Mouse (Mus musculus) kidney, postnatal 10 days (tissue): ENCODE results near the gene Anp32a.

ENCODE experiments used
- DNase-seq: peaks from one replicate; pipeline ENCODE4 v3.0.0; 2021; ENCODE audit warnings: mixed read lengths

The Anp32a gene

DNA sequence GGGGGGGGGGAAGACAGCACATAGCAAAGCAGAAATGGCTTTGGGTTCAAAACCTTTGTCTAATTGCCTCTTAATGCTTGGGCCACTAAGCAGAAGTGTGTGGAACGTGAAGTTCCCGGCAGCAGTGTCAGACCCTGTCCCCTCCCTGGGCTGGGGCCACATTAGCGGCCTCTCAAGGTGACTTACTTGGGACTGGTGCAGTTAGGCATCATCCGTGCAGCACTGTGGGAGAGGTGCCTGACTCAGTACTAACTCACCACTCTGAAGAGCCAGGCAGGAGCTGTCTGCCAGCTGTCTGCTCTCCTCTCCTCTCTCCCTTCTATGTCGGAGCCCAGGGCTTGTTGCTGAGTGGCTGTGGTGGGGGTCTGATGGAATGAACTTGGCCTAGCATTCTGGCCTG, 6.1 kb downstream of the Anp32a start:
- no peak for DNase-seq

DNA sequence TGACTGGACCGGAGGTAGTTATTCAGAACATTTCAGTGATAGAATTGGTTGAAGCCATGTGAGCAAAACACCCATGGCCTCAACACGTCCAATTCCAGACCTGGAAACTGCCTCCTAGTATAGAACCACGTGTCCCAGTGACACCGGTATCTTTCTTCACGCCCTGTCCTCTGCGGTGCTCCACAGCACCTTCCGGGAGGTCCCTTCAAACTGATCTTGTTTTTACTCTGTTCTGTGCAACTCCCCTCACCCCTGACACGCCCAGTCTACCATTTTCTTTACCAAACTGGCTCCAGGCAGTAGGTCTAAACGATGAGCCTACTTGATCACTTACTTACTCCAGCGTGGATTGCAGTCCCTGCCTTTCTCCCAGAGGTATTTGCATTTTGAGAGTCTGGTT, 7.0 kb downstream of the Anp32a start:
- no peak for DNase-seq

DNA sequence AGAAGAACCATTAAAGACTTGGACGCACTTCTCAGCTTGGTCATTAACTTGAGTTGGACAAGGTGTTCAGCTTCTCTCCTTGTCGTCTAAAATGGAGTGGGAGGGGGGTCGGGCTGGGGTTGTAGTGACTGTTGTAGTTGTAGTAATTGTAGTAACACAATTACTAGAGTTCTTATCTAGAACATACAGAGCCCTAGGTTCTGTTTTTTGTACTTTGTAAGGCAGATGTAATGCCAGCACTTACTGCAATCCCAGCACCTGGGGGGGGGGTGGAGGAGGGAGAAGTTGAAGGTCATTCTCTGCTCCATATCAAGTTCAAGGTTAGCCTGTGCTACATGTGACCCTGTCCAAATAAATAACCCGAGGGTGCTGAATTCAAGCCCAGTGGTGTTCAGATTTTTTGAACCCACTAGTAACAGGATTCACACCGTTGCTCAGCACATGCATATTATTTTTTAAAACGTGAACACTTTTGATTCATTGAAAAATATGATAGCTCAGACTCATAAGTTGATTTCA, 7.4 kb downstream of the Anp32a start:
- no peak for DNase-seq

DNA sequence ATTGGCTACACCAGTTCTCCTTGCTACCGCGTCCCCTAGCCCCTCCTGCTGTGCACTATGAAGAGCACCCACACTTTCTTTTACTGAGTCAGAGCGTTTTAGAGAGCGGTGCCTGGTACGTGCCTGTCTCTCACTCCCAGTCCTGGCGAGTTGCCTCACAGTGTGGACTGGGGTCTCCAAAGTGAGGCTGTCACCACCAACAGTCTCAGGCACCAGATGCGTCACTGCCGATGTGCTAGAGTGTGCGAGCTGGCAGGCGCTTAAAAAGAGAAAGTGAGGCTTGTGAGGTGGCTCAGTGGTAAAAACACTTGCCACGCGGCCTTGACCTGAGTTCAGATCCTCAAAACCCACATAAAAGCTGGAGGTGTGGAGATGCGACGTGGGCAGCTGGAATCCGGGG, 8.2 kb downstream of the Anp32a start:
- no peak for DNase-seq

DNA sequence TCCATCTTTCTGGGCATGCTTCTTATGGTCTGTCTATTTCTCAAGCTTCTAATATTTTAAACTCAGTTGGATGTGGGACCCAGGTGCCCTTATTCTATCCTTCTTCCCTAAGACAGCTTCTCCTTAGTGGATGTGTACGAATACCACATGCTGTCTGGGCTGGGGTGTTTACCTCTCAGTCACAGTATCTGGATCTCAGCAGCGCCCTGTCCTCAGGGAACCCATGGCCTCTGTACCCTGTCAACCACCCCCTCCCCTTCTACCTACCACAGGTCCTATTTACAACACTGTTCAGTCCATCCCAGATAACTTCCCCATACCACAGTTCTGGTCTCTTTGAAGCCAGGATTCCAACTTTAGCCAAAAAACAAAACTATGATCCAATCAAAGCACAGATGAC, 9.6 kb downstream of the Anp32a start:
- DNase-seq, result no peak

DNA sequence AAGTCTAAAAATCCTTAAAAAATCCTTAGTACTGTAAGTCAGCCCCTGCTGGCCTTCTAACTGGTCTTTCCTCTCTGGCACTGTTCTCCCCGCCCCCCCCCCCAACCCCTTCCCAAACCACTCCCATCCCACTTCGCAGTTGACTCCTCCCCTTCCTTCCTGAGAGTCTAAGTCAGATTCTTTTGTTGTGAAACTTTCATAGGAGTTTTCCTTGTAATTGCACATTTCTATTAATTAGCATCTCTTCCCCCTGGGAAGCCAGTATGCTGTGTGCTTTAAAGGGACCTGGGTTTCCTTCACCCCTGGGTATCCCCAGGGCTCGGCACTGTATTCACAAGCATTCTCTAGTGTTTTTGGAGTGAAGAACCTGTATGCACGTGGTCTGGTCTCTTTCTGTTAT, 10.1 kb downstream of the Anp32a start:
- DNase-seq, result no peak

DNA sequence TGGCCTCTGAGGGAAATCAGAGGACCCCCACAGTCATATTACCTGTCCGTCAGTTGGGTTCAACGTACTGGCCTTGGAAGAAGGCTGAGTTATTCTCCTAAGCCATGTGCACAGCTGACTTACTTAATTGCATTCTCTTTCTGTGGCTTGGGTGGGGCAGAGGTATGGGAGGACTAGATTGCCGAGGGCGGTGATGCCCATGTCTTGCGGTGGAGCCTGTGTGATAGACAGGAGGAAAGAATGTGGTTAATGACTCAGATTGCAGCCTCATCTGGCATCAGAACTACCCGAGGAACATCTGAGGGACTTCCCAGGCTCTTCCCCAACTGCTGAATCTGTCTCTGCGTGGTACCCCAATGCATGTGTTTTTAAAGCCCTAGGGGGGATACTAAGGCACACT, 12.7 kb downstream of the Anp32a start:
- no peak for DNase-seq

DNA sequence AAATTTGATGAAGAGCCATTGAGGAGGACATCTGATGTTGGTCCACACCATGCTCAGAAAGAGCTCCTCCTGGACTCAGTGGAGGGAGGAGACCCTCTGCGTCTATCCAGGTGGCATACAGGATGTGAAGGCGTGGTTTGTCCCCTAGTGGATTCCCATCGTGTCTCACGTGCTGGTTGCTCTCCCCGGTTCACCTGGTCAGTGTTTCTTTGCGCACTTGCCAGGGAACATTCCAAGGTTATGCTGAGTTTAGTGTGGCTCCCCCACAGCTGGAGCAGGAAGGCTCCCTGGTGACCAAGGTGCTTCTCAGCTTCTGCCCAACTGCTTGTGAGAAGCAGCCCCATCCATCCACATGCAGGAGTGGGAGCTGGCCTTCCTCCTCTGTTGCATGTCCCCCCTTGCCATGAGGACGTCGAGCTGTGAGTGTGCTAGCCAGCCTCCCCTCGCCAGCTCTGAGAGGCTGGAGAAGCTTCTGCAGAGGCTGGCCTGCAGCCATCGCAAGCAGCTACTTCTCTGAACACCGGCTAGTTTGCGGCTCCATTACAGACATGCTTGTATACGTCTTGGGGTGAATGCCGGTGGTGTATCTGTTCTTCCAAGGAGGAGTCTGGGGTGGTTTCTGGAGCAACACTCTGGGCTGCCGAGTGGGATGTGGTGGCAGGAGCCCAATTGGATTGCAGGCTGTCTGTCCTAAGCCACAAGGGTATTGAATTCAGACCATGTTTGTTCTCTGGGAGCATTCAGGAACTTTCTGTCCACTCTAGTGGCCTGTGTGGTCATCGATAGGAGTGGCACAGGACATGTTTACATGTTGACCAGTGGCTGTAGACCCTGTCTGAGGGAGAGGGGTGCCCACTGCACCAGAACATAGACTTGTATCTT, 14.0 kb downstream of the Anp32a start:
- no peak for DNase-seq

DNA sequence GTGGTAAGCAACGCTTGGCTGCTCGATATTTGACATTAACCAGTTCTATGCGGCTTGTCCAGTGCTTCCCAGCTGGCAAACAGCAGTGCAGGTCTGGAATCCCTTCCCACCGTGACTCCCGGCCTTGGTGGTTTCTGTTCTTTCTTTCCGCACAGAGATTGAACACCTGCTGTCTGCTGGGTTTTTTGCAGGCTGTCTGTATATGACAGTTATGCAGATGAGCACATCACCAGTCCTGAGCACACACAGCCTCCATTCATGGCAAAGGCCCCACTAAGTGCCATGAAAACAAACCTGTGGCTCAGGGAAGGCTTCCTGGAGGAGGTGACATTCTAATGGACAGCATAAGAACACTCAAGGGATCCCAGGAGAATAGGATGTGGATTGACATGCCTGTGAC, 14.7 kb downstream of the Anp32a start:
- no peak for DNase-seq

DNA sequence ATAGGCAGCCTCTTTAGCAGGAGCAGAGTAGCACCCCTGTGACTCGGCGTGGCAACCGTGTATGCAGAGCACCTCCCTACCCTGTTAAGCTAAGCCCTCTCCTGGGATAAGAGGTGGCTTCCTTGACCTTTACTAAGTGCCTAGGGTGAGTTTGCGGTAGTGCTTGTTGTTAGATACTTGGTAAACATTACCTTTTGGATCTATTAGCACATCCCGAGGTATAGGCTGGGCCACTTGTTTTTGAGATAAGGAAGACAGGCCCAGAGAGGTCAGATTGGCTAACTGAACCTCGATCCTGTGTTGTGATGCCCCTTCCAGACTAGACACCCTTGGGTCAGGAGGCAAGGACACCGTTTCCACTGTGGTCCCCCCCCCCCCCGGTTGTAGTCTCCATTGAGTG, 16.5 kb downstream of the Anp32a start:
- DNase-seq, result no peak

DNA sequence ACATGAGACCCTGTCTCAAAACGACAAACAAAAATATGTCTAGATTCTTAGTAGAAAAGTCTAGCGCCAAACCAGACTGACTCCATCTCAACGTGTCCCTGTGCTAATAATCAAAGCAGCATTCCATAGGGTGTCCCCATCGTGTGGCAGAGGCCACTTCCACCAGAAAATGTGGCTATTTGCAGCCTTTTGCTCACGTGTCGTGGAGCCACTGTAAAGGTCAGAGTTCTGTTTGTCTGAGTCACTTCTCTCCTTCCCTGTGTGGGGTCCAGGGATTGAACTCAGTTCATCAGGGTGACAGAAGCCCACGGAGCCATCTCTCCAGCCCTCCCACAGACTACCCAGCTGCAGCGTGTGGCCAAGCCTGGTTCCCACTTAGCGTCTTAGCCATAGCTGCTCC, 17.8 kb downstream of the Anp32a start:
- no peak for DNase-seq

DNA sequence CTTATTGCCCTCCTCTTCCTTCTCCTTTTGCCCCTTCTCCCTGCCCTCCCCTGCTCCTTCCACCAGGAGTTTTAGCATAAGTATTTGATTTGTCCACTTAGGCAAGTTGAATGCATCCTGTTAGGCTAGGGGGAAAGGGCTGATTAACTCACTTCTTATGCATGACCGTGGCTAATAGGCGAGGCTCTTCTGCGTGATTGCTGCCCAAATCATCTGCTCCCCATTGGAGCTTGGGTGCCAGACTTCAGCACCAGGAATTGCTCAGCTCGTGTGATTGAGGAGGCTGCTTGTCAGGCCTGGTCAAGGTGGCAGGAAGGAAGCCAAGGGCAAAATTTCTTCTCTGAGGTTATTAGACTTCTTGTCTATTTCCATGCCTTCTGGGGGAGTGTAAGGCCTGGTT, 19.8 kb downstream of the Anp32a start:
- no peak for DNase-seq

DNA sequence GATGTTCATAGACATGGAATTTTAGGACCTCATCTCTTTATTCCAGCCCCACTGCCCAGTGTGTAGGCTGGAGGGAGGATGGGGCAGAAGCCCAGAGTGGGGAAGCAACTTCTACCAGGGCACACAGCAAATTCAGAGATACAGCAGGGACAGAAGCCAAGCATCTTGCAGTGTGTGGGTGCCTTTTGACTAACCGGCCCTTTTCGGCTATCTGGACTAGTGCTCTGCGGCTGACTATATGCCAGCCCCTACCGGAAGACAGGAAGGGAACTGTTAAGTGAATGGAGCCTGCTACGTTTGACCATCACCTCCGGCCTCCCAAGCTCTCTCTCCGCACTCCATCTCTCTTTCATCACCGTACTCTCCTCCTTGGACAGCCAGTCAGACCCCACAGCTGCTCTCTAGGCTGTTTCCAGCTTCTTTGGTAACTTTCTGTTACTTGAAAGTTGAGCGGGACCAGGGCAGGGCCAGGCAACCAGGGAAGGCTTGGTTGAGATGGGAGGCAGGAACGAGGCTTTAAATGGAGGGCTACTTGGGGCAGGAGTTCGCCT, 21.8 kb downstream of the Anp32a start:
- no peak for DNase-seq

DNA sequence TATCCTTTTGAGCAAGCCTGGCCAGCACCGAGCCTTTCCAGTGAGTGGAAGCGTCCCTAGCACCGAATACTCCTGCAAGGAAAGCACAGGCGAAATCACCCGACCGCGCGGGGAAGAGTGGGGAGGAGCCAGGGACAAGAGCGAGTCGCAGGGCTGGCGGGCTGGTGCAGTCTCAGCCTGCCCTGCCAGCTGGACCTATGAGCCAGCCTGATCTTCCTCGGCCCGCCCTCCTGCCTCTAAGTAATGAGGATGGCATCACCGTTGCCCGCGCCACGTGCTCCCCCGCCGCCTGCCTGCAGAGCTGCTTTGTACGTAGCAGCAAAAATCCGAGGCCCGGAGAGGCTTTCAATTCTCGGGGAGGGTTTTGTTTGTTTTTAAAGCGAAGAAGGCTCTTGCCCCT, 22.5 kb downstream of the Anp32a start:
- peak; percentile 93 for DNase-seq

DNA sequence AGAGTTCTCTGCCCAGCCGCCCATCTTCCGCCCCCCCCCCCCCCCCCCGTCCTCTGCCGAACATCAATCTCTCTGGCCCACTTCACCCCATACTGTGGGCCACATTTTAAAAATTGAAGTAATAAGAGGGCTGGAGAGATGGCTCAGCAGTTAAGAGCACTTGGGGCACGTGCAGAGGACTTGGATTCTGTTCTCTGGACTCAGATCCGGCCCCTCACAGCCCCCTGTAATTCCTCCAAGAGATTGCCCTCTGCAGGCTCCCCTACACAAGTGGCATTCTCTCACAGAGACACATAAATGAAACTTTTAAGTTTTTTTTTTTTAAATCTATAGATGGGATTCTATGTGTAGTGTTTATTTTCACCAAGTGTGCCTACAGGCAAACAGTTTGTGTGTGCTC, 23.1 kb downstream of the Anp32a start:
- DNase-seq, result no peak

DNA sequence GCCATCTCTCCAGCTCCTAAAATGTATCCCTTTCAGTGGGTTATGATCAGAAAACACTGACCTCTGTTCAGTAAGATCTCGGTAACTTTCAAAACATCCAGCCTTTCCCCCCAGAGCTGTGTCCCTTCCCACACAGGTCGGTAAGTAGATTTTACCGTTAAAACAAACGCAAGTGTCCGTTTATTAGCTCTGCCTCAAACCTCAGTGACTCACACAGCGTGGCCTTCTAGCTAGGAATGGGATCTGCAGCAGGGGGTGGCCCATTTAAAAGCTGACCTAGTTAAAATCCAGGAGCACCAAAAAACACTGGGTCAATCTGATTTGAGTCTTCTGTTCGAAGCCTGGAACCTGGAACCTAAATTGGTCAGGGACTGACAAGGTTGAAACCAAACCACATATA, 23.7 kb downstream of the Anp32a start:
- no peak for DNase-seq

DNA sequence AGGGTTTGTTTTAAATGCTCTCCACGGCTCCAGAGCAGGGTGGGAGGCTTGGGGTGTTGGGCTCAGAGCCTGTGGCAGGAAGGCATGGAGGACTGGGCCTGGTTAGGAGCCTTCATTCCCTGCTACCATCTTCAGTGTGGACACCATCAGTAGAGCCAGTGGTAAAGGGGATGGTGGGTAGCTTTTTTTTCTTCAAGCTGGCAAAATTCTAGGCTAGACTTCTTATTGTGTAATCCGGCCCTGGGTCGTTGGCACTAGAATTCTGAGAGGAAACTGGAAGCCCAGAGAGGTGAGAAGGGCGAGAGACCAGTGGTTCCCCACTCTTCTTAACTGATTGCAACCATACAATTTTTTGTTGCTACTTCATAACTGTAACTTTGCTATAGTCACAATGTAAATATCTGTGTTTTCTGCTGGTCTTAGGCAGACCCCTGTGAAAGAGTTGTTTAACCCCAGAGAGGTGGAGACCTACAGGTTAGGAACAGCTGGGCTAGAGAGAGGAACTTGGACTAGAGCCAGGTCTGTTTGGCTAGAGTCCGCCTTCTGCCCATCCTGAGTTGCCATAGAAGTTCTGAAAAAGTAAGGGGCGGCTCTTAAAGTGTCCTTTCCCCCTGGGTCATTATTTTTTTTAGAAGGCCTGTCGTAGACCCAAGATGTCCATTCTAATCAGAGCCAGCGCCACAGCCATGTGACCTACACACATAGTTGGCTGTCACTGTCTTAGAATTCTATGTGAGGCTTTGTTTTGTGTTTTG, 24.4 kb downstream of the Anp32a start:
- peak; percentile 53 for DNase-seq

DNA sequence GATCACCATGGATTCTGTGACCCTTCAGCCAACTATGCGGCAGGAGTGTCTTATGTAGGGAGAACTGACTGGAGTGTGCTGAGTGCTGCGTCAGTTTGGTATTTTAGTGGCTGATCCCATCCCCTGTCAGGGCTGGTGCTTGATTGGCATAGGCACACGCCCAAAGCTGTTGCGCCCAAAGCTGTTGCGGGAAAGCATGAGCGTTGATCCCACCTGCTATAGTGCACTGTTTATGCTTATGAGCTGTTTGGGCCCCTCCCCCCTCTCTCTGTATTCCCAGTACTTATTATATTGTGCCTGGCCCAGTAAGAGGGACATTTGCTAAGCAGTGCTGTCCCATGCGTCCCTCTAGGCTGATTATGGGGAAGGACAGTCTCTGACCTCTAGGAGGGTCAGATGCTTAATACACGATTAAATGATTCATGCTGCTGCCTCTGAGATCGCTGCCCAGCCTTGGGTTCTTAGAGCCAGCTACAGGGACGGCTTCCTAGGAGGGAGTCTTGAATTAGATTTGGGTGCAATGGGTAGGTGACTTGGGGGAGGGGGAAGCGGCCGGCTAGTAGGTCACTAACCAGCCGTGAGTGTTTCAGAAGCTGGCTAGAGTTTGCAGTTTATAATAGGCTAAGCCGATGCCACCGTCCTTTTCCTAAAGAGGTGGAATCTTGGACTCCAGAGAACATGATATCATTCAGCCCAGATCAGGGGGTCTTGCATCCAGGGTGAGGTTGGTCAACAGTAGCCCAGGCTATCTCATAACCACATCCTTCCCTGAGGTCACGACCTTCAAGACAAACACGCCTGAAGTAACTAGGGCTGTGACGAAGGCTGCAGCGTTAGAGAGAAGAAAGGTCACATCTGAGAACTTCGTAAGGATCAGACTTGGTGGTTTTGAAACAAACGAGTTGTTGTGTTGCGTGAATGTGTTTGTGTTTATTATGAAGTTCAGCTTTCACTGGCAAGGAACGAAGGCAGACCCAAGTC, 25.7 kb downstream of the Anp32a start:
- peak; percentile 42 for DNase-seq

DNA sequence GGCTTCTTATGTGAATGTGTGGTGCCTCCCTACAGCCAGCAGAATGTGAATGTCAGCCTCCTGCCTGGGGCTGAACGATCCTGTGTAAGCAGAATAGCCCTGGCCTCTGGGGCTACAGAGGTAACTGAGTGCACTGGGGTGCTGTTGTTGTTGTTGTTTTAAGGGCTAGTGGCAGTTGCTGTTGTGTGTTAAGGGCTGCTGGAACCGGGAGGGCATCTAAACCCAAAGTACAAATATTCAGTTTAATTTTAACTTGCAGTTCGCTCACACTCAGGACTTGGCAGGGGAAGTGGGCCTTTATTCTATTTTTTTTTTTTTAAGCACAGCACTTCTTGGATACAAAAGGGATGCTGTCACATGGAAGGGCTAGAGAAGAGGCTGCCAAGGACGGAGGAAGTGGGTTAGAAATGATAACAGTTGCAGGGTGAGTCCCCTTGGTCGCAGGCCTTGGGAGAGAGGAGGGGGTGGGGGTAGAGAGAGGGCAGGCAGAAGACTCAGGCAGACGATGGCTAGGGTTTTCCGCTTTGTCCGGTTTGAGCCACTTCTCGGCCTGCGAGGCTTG, 26.5 kb downstream of the Anp32a start:
- peak; percentile 54 for DNase-seq

DNA sequence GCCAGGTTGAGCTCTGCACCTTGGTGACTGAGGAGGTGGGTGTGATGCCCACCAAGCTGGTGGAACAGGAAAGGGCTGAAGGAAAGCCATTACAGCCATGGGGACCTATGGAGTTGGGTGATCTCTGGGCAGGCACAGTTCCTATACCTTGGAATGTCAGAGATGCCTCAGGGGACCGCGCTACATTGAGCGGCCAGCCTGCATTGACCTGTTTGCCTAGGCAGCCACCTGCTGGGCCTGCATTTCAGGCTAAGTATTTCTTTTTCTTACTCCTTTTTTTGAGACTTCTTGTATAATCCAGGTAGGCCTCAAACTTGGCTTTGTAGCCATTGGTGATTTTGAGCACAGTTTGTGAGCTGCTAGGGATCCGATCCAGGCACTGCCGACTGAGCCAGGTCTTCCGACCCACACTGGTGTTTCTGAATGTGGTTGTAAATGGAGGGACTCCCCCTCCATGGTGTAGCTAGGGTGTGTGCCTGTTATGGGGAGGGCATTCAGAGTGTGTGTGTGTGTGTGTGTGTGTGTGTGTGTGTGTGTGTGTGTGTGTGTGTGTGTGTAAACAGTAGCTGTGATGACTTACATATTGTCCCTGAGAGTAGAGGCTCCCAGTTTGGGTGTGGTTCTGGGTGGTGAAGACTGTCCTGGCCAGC, 27.3 kb downstream of the Anp32a start:
- DNase-seq, result peak; percentile 46

DNA sequence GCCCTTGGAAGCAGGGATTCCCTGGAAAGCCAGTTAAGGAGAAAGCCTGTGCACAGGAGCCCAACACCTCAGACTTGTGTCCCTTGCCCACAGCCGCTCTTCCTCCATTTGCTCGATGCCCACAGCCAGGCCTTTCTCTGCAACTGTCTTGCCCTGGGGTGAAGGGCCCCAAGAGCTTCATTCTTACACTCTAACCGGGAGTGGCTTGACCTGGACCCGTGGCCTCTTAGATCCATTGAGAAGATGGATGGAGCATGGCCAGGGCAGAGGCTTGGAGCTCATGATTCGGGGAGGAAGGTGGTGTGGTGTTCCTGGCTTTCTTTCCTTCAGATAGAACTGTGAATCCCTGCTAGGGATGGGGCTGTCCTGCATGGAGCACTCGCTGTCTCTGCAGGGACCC, 28.1 kb downstream of the Anp32a start:
- DNase-seq, result peak; percentile 11

DNA sequence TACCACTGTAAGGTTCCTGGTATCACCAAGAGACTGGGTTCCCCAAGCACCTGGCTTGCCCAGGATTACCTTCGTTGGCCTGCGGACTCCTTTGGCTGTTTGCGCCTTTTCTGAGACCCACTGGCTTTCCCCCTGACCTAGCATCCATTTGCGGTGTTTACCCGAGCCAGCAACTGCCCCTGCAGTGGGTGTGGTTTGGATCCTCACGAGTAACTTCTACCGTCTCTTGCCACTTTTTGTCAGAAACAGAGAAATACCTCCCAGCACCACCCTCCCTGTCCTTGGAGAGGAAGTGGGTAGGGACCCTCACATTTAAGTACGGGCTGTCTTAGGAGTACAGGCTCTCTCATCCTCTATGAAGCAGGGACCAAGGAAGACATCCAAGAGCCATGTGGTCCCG, 29.1 kb downstream of the Anp32a start:
- peak; percentile 6 for DNase-seq
